Mouse (Mus musculus): ENCODE measurements around the gene Ints11. TPM values are rescaled to one million over a fixed set of nuclear protein-coding genes. Genes with fewer than 3 reads are reported as not detected.

Ints11 gene
- polyA plus RNA-seq, 1 experiment from 2014 or later: 97.9 TPM

DNA sequence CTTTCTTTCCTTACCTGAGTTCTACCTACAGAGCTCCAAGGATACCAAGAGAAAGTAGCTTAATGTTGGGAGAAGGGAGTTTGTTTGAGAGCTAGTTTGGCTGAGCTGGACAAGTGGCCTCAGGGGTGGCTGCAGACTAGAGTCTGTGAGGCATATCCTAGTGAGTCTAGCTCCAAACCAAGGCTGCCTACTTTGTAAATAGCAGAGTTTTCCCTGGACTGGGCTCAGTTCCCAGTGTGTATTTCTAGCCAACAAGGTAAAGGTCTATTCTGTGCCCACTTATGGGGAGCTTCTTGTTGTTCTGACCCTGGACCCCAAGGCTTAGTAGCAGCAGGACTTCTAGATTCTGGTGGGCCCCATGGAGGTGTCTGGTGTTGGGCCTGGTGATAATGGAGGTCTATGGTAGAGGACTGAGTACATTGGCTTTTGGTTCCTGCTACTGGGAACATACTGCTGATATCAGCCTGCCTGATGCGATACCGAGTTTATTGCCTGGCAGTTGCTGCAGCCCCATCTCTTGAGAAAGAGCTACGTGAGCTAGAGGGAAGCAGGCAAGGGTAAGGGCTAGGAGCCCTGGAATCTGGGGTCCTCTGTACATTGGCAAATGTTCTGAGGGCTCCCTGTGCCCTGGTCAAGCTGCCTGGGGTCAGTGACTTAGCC lies 19.4 kb upstream of the Ints11 start:
- no peak for DNase-seq (ENCODE audit: low spot score)
- Histone ChIP-seq H3K4me1 (peaks cover 33% of the 10 kb centered on the region), H3K4me3 (no peak overlapping the region; the same call in 1 of the 2 replicates), H3K27me3 (replicated peaks; ENCODE audit: low read depth, poor library complexity, severe bottlenecking) (no peaks in the 10 kb centered on the region), H3K36me3 (replicated peaks) (peaks cover 26% of the 10 kb centered on the region), H3K27ac (replicated peaks) (no peak overlapping the region), H3K9me3 (no peaks in the 10 kb centered on the region)
- WGBS: 91% methylated on average over 3 of the region's 3 CpGs

- Histone ChIP-seq H3K4me1 (peaks cover 32% of the 10 kb centered on the region), H3K27me3 (replicated peaks; ENCODE audit: low read depth, poor library complexity, severe bottlenecking) (no peaks in the 10 kb centered on the region), H3K9me3 (no peaks in the 10 kb centered on the region), H3K4me3 (no peak overlapping the region), H3K27ac (replicated peaks) (no peak overlapping the region), H3K36me3 (replicated peaks) (peaks cover 40% of the 10 kb centered on the region)
- DNase-seq (ENCODE audit: low spot score): no peak
- WGBS: 92% methylated on average over 3 of the region's 3 CpGs
Observed at GRCm38 (mm10) chr4:155851368-155851767, 18.0 kb upstream of the Ints11 start.

GRCm38 (mm10) chr4:155851951-155852411 lies 17.4 kb upstream of the Ints11 start:
- H3K4me3 ChIP-seq: no peak overlapping the region
- no peaks in the 10 kb centered on the region for H3K27me3 ChIP-seq (replicated peaks; ENCODE audit: low read depth, poor library complexity, severe bottlenecking)
- no peak overlapping the region for H3K27ac ChIP-seq (replicated peaks)
- no peak for DNase-seq (ENCODE audit: low spot score)
- 84% methylated on average over 2 of the region's 2 CpGs for WGBS
- H3K4me1 ChIP-seq: peaks cover 26% of the 10 kb centered on the region
- H3K36me3 ChIP-seq (replicated peaks): peaks cover 46% of the 10 kb centered on the region
- H3K9me3 ChIP-seq: no peaks in the 10 kb centered on the region

- H3K27ac ChIP-seq (replicated peaks): no peak overlapping the region
- WGBS: 87% methylated on average over 9 of the region's 9 CpGs
- DNase-seq (ENCODE audit: low spot score): no peak
- no peaks in the 10 kb centered on the region for H3K9me3 ChIP-seq
- peaks cover 61% of the 10 kb centered on the region for H3K36me3 ChIP-seq (replicated peaks)
- no peak overlapping the region for H3K4me3 ChIP-seq
- H3K4me1 ChIP-seq: peaks cover 16% of the 10 kb centered on the region
- no peaks in the 10 kb centered on the region for H3K27me3 ChIP-seq (replicated peaks; ENCODE audit: low read depth, poor library complexity, severe bottlenecking)
Observed at GRCm38 (mm10) chr4:155853421-155853820, 15.9 kb upstream of the Ints11 start.

GRCm38 (mm10) chr4:155854991-155855390 lies 14.4 kb upstream of the Ints11 start:
- 96% methylated on average over 12 of the region's 12 CpGs for WGBS
- no peak overlapping the region for H3K27ac ChIP-seq (replicated peaks)
- H3K4me3 ChIP-seq: no peak overlapping the region
- peaks cover 76% of the 10 kb centered on the region for H3K36me3 ChIP-seq (replicated peaks)
- no peaks in the 10 kb centered on the region for H3K27me3 ChIP-seq (replicated peaks; ENCODE audit: low read depth, poor library complexity, severe bottlenecking)
- H3K4me1 ChIP-seq: 0 out of 2 replicates have a peak, but pooled peaks cover 3% of the 10 kb centered on the region
- H3K9me3 ChIP-seq: no peaks in the 10 kb centered on the region
- DNase-seq (ENCODE audit: low spot score): no peak

- WGBS: 91% methylated on average over 12 of the region's 12 CpGs
Observed at GRCm38 (mm10) chr4:155856071-155856470, 13.3 kb upstream of the Ints11 start.

DNA sequence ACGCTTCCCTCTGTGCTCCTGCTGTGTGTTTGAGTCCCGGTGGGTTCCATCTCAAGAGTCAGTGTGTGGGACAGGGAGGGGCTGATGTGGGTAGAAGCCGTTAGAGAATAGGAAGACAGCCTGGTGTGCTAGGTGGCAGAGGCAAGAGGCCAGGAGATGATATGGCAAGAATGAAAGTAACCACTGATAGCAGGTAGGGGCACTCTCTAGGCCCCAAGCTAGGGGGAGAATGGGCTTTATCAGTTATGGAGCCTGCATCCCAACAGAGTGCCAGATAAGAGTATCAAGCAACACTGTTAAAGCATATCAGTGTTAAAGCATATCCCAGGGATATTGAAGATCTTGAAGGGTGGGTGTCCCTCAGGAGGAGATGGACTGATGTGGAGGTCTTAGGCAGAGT lies 12.5 kb upstream of the Ints11 start:
- H3K36me3 ChIP-seq (replicated peaks): peaks cover 90% of the 10 kb centered on the region
- no peaks in the 10 kb centered on the region for H3K27me3 ChIP-seq (replicated peaks; ENCODE audit: low read depth, poor library complexity, severe bottlenecking)
- H3K27ac ChIP-seq (replicated peaks): no peak overlapping the region
- 90% methylated on average over 3 of the region's 3 CpGs for WGBS
- H3K4me1 ChIP-seq: no peaks in the 10 kb centered on the region
- no peaks in the 10 kb centered on the region for H3K9me3 ChIP-seq
- H3K4me3 ChIP-seq: 0 out of 2 replicates have a peak overlapping the region, but pooled peaks have one; percentile 6
- DNase-seq (ENCODE audit: low spot score): no peak

More at GRCm38 (mm10) chr4:155856071-155856470, 13.3 kb upstream of the Ints11 start:
- Histone ChIP-seq H3K4me3 (no peak overlapping the region), H3K27ac (replicated peaks) (no peak overlapping the region), H3K4me1 (0 out of 2 replicates have a peak, but pooled peaks cover 3% of the 10 kb centered on the region), H3K36me3 (replicated peaks) (peaks cover 84% of the 10 kb centered on the region), H3K9me3 (no peaks in the 10 kb centered on the region), H3K27me3 (replicated peaks; ENCODE audit: low read depth, poor library complexity, severe bottlenecking) (no peaks in the 10 kb centered on the region)
- DNase-seq (ENCODE audit: low spot score): no peak

DNA sequence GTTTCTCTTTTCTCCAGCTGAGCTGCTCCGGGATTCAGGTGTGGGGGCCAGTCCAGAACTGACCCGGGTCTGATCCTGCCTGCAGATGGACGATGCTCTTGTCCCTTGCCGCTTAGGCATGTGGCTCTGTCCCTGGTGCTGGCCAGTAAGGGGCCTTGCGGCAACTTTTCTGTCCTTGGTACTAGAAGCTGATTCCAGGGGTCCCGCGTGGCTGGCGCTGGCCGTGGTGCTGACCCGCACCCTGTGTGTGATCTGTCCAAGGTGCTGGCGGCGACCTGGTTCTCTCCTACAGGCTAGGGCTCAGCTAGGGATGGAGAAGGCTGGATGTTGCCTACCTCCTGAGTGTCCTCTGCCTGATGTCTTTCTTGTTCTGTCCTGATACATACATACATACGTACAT lies 10.0 kb upstream of the Ints11 start:
- DNase-seq (ENCODE audit: low spot score): peak; percentile 92
- H3K36me3 ChIP-seq (replicated peaks): peaks cover 75% of the 10 kb centered on the region
- H3K9me3 ChIP-seq: no peaks in the 10 kb centered on the region
- no peaks in the 10 kb centered on the region for H3K4me1 ChIP-seq
- H3K4me3 ChIP-seq: no peak overlapping the region
- WGBS: 20% methylated on average over 13 of the region's 13 CpGs
- no peak overlapping the region for H3K27ac ChIP-seq (replicated peaks)
- no peaks in the 10 kb centered on the region for H3K27me3 ChIP-seq (replicated peaks; ENCODE audit: low read depth, poor library complexity, severe bottlenecking)

DNA sequence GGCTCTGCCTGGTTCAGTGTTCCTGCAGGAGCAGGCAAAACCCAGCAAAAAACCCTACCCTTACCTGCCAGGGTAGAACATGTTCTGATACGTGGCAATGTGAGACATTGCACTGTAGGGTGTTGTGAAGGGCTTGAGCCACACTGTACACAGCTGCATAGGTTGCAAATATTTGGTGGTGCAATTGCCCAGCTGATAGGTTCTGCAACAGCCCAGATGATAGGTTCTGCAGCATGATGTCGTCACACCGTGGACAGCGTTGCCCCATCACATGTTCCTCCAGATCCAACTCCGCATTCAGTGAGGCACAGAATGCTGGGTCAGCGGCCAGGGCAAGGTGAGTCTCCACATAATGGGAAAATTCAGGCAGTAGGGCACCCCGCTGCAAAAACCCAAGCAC lies 7.6 kb upstream of the Ints11 start:
- no peaks in the 10 kb centered on the region for H3K27me3 ChIP-seq (replicated peaks; ENCODE audit: low read depth, poor library complexity, severe bottlenecking)
- H3K36me3 ChIP-seq (replicated peaks): peaks cover 75% of the 10 kb centered on the region
- DNase-seq (ENCODE audit: low spot score): no peak
- no peak overlapping the region for H3K27ac ChIP-seq (replicated peaks)
- H3K4me3 ChIP-seq: no peak overlapping the region
- WGBS: 91% methylated on average over 7 of the region's 7 CpGs
- no peaks in the 10 kb centered on the region for H3K9me3 ChIP-seq
- no peaks in the 10 kb centered on the region for H3K4me1 ChIP-seq

- 81% methylated on average over 5 of the region's 5 CpGs for WGBS
- no peaks in the 10 kb centered on the region for H3K9me3 ChIP-seq
- H3K36me3 ChIP-seq (replicated peaks): peaks cover 66% of the 10 kb centered on the region
- no peak within 1 kb of the TSS for H3K27ac ChIP-seq (replicated peaks)
- DNase-seq (ENCODE audit: low spot score): no peak
- H3K27me3 ChIP-seq (replicated peaks; ENCODE audit: low read depth, poor library complexity, severe bottlenecking): no peaks in the 10 kb centered on the region
- no peaks in the 10 kb centered on the region for H3K4me1 ChIP-seq
- H3K4me3 ChIP-seq: no peak within 1 kb of the TSS
Observed at GRCm38 (mm10) chr4:155863001-155863400, 6.3 kb upstream of the Ints11 start, which contains the start of gene Tas1r3. TSS of gene Tas1r3 (minus strand) at chr4:155863362.

GRCm38 (mm10) chr4:155868614-155869298 lies 590 bp upstream of the Ints11 start:
- no peak for DNase-seq (ENCODE audit: low spot score)
- no peaks in the 10 kb centered on the region for H3K27me3 ChIP-seq (replicated peaks; ENCODE audit: low read depth, poor library complexity, severe bottlenecking)
- peaks cover 27% of the 10 kb centered on the region for H3K4me1 ChIP-seq
- H3K9me3 ChIP-seq: no peaks in the 10 kb centered on the region
- H3K36me3 ChIP-seq (replicated peaks): peaks cover 58% of the 10 kb centered on the region
- H3K27ac ChIP-seq (replicated peaks): peak overlapping the region; percentile 86
- peak overlapping the region; percentile 88 for H3K4me3 ChIP-seq
- WGBS: 10% methylated on average over 22 of the region's 22 CpGs

GRCm38 (mm10) chr4:155871404-155871803 lies 2.1 kb downstream of the Ints11 start:
- WGBS: 92% methylated on average over 7 of the region's 7 CpGs
- H3K4me3 ChIP-seq: no peak overlapping the region
- no peaks in the 10 kb centered on the region for H3K9me3 ChIP-seq
- H3K36me3 ChIP-seq (replicated peaks): peaks cover 61% of the 10 kb centered on the region
- no peak overlapping the region for H3K27ac ChIP-seq (replicated peaks)
- H3K4me1 ChIP-seq: peaks cover 27% of the 10 kb centered on the region
- no peaks in the 10 kb centered on the region for H3K27me3 ChIP-seq (replicated peaks; ENCODE audit: low read depth, poor library complexity, severe bottlenecking)
- DNase-seq (ENCODE audit: low spot score): no peak

DNA sequence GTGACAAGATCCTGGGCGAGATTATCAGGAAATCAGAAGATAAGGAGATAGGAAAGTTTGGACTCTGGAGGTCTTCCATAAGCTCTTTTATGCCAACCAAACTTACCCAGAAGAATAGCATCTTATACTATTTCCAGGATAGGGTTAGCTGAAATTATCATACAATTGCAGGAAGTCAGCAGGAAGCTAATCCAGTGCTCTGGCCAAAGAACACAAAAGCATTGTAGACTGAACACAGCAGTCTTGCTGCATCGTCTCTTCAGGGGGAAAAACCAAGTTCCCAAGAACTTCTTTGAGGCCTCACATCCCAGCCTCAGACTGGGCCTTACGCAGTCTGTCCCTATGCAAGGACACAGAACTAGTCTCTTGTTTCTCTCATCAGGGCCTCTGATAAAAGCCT lies 14.2 kb downstream of the Ints11 start:
- Histone ChIP-seq H3K27ac (replicated peaks) (no peak overlapping the region), H3K4me1 (no peaks in the 10 kb centered on the region), H3K36me3 (replicated peaks) (peaks cover 89% of the 10 kb centered on the region), H3K4me3 (no peak overlapping the region), H3K9me3 (no peaks in the 10 kb centered on the region), H3K27me3 (replicated peaks; ENCODE audit: low read depth, poor library complexity, severe bottlenecking) (no peaks in the 10 kb centered on the region)
- DNase-seq (ENCODE audit: low spot score): no peak
- 85% methylated on average over 3 of the region's 3 CpGs for WGBS
